Mouse (Mus musculus): ENCODE results near the gene Agbl2. TPM values are rescaled to one million over a fixed set of nuclear protein-coding genes. Genes with fewer than 3 reads are reported as not detected.

Agbl2 gene
- total and polyA plus RNA-seq, 2 experiments, result 0.05 TPM; not detected in 1

- peaks cover 2% of the 10 kb centered on the region; the same call in 1 of the 2 replicates for H3K36me3 ChIP-seq (ENCODE audit: control insufficient read depth, insufficient read depth, low read length)
- peak; percentile 98 for DNase-seq (ENCODE audit: extremely low read depth, low read depth, low spot score)
- under 1% methylated on average over 44 of the region's 44 CpGs for WGBS
- no peaks in the 10 kb centered on the region for H3K27me3 ChIP-seq (ENCODE audit: control insufficient read depth, insufficient read depth, low read length)
- peaks cover 10% of the 10 kb centered on the region; the same call in 1 of the 2 replicates for H3K79me2 ChIP-seq (ENCODE audit: control insufficient read depth, insufficient read depth, low read length)
- H3K27ac ChIP-seq (replicated peaks; ENCODE audit: insufficient read depth, low read depth, low read length), result peak within 1 kb of the TSS; percentile 72
- H3K9ac ChIP-seq (ENCODE audit: low read depth, low read length), result peak within 1 kb of the TSS; percentile 80
- peaks cover 12% of the 10 kb centered on the region for H3K4me1 ChIP-seq (ENCODE audit: control insufficient read depth, insufficient read depth, low read length)
- peak; percentile 72; the same call in 1 of the 2 replicates for TF ChIP-seq POLR2A (IDR thresholded peaks at IDR 0.05; ENCODE audit: extremely low read depth, insufficient read depth, low read length)
- TF ChIP-seq CTCF (IDR thresholded peaks at IDR 0.05; ENCODE audit: low read depth, low read length), result no peak
- H3K4me3 ChIP-seq (ENCODE audit: insufficient read depth, low read depth, low read length), result peak within 1 kb of the TSS; percentile 85
These were observed 37.4 kb upstream of the Agbl2 start, which contains the start of gene Fnbp4 for GRCm38 (mm10) chr2:90745053-90745678. Gene Fnbp4 (plus strand): TSS chr2:90745370.

- TF ChIP-seq POLR2A (IDR thresholded peaks at IDR 0.05; ENCODE audit: extremely low read depth, insufficient read depth, low read length), result no peak
- no peak for TF ChIP-seq CTCF (IDR thresholded peaks at IDR 0.05; ENCODE audit: low read depth, low read length)
- peak; percentile 42 for DNase-seq (ENCODE audit: extremely low read depth, low read depth, low spot score)
- H3K27ac ChIP-seq (replicated peaks; ENCODE audit: insufficient read depth, low read depth, low read length), result peak overlapping the region; percentile 72
- peaks cover 4% of the 10 kb centered on the region for H3K36me3 ChIP-seq (ENCODE audit: control insufficient read depth, insufficient read depth, low read length)
- H3K9ac ChIP-seq (ENCODE audit: low read depth, low read length), result peak overlapping the region; percentile 80
- H3K4me3 ChIP-seq (ENCODE audit: insufficient read depth, low read depth, low read length), result peak overlapping the region; percentile 85
- under 1% methylated on average over 54 of the region's 54 CpGs for WGBS
- no peaks in the 10 kb centered on the region for H3K27me3 ChIP-seq (ENCODE audit: control insufficient read depth, insufficient read depth, low read length)
- peaks cover 12% of the 10 kb centered on the region; the same call in 1 of the 2 replicates for H3K79me2 ChIP-seq (ENCODE audit: control insufficient read depth, insufficient read depth, low read length)
- H3K4me1 ChIP-seq (ENCODE audit: control insufficient read depth, insufficient read depth, low read length), result peaks cover 12% of the 10 kb centered on the region
These were observed 36.6 kb upstream of the Agbl2 start for GRCm38 (mm10) chr2:90745740-90746537.

- no peak overlapping the region for H3K27ac ChIP-seq (replicated peaks; ENCODE audit: insufficient read depth, low read depth, low read length)
- peak; percentile 33 for DNase-seq (ENCODE audit: extremely low read depth, low read depth, low spot score)
These were observed 36.0 kb upstream of the Agbl2 start for GRCm38 (mm10) chr2:90746538-90746865.

GRCm38 (mm10) chr2:90747131-90747530 is 35.4 kb upstream of the Agbl2 start:
- H3K4me1 ChIP-seq (ENCODE audit: control insufficient read depth, insufficient read depth, low read length), result peaks cover 12% of the 10 kb centered on the region
- H3K4me3 ChIP-seq (ENCODE audit: insufficient read depth, low read depth, low read length), result no peak overlapping the region
- H3K36me3 ChIP-seq (ENCODE audit: control insufficient read depth, insufficient read depth, low read length), result peaks cover 6% of the 10 kb centered on the region
- DNase-seq (ENCODE audit: extremely low read depth, low read depth, low spot score), result no peak
- H3K27me3 ChIP-seq (ENCODE audit: control insufficient read depth, insufficient read depth, low read length), result no peaks in the 10 kb centered on the region
- peaks cover 12% of the 10 kb centered on the region; the same call in 1 of the 2 replicates for H3K79me2 ChIP-seq (ENCODE audit: control insufficient read depth, insufficient read depth, low read length)
- 87% methylated on average over 10 of the region's 10 CpGs for WGBS
- no peak overlapping the region for H3K9ac ChIP-seq (ENCODE audit: low read depth, low read length)
- no peak overlapping the region for H3K27ac ChIP-seq (replicated peaks; ENCODE audit: insufficient read depth, low read depth, low read length)
- TF ChIP-seq POLR2A (IDR thresholded peaks at IDR 0.05; ENCODE audit: extremely low read depth, insufficient read depth, low read length), result no peak

More at GRCm38 (mm10) chr2:90746538-90746865, 36.0 kb upstream of the Agbl2 start:
- H3K36me3 ChIP-seq (ENCODE audit: control insufficient read depth, insufficient read depth, low read length), result peaks cover 5% of the 10 kb centered on the region
- TF ChIP-seq POLR2A (IDR thresholded peaks at IDR 0.05; ENCODE audit: extremely low read depth, insufficient read depth, low read length) (no peak), CTCF (IDR thresholded peaks at IDR 0.05; ENCODE audit: low read depth, low read length) (no peak)
- no peaks in the 10 kb centered on the region for H3K27me3 ChIP-seq (ENCODE audit: control insufficient read depth, insufficient read depth, low read length)
- H3K4me1 ChIP-seq (ENCODE audit: control insufficient read depth, insufficient read depth, low read length), result peaks cover 12% of the 10 kb centered on the region
- 17% methylated on average over 4 of the region's 4 CpGs for WGBS
- H3K79me2 ChIP-seq (ENCODE audit: control insufficient read depth, insufficient read depth, low read length), result peaks cover 12% of the 10 kb centered on the region; the same call in 1 of the 2 replicates
- H3K9ac ChIP-seq (ENCODE audit: low read depth, low read length), result 0 out of 2 replicates have a peak overlapping the region, but pooled peaks have one; percentile 5
- H3K4me3 ChIP-seq (ENCODE audit: insufficient read depth, low read depth, low read length), result peak overlapping the region; percentile 85; the same call in 1 of the 2 replicates

- Histone ChIP-seq H3K36me3 (ENCODE audit: control insufficient read depth, insufficient read depth, low read length) (peaks cover 29% of the 10 kb centered on the region), H3K27me3 (ENCODE audit: control insufficient read depth, insufficient read depth, low read length) (no peaks in the 10 kb centered on the region), H3K79me2 (ENCODE audit: control insufficient read depth, insufficient read depth, low read length) (peaks cover 12% of the 10 kb centered on the region; the same call in 1 of the 2 replicates), H3K4me3 (ENCODE audit: insufficient read depth, low read depth, low read length) (no peak overlapping the region), H3K9ac (ENCODE audit: low read depth, low read length) (no peak overlapping the region), H3K27ac (replicated peaks; ENCODE audit: insufficient read depth, low read depth, low read length) (no peak overlapping the region), H3K4me1 (ENCODE audit: control insufficient read depth, insufficient read depth, low read length) (peaks cover 8% of the 10 kb centered on the region)
- WGBS, result 77% methylated on average over 6 of the region's 6 CpGs
- DNase-seq (ENCODE audit: extremely low read depth, low read depth, low spot score), result no peak
- TF ChIP-seq POLR2A (IDR thresholded peaks at IDR 0.05; ENCODE audit: extremely low read depth, insufficient read depth, low read length), result no peak
These were observed 32.7 kb upstream of the Agbl2 start for GRCm38 (mm10) chr2:90749676-90750459.
